Mouse (Mus musculus) thymus, postnatal 4 days (tissue): ENCODE measurements around the gene Mpp5.
A peak's percentile ranks its signal among the peaks of the same experiment; 100 is the strongest.

Source experiments
- DNase-seq: peaks from one replicate; pipeline ENCODE4 v3.0.0; 2021

Mpp5 gene

GRCm38 (mm10) chr12:78848246-78848645, 99.5 kb downstream of the Mpp5 start:
- no peak for DNase-seq

DNA sequence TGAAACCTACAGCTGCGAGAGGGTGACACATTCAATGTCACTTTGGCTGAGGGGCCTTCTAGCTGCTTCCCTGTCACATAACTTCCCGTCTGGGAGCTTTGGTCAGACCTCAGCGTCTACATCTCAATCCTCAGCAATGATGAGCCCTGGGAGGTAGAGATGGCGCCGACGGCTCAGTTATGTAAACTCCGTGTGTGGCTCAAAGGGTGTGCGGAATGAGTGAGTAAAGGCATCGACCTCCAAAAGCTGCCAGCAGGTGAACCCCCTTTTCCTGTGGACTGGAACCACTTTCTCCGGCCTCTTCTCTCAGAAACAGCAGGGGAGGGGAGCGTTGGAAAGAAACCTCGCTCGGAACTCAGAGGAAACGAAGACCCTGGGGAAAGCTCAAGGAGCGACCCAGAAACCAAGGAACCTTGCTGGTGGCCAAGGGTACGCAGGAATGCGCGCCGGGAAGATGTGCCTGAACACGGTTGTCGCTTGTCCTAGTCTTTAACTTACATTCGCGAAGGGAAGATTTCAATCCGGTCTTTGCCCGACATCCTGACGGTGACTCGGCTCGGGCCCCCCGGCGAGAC, 112.3 kb downstream of the Mpp5 start:
- DNase-seq, result no peak

- DNase-seq, result peak; percentile 95
Measured at GRCm38 (mm10) chr12:78861496-78862253, 113.0 kb downstream of the Mpp5 start, which contains the start of the genes Atp6v1d and Eif2s1. Gene Atp6v1d (minus strand): TSS chr12:78861638. Gene Eif2s1 (plus strand): TSS chr12:78861819.

- no peak for DNase-seq
Measured at GRCm38 (mm10) chr12:78862254-78862730, 113.6 kb downstream of the Mpp5 start.

GRCm38 (mm10) chr12:78865434-78865833, 116.7 kb downstream of the Mpp5 start:
- DNase-seq, result peak; percentile 56

GRCm38 (mm10) chr12:78868115-78868514, 119.4 kb downstream of the Mpp5 start:
- no peak for DNase-seq

GRCm38 (mm10) chr12:78874581-78874980, 125.9 kb downstream of the Mpp5 start:
- DNase-seq, result no peak

DNA sequence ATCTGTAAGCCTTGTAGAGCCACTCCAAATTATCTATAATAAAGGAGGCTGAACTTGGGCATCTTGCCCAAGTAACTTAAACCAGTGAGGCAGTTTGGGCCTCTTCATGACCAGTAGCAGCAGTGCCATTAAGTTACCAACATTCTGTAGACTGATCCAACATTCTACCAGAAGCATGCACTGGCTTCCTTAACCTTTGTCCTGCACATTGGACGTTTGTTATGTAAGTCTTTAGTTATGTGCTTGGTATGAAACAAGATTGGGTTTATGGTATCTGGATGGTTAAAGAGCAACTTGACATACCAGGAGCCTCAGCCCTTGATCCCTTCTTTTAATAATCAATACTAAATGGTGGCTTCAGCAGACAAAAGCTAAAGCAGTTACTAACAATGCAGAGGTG, 141.4 kb downstream of the Mpp5 start:
- DNase-seq, result no peak
